Mouse (Mus musculus): ENCODE data around the gene Susd3.

The Susd3 gene

GRCm38 (mm10) chr13:49187288-49188218 lies 61.0 kb downstream of the Susd3 start, which contains the start of gene Ninj1:
Gene Ninj1, plus strand, starts transcription at chr13:49187485.
- peak; percentile 73 for DNase-seq (ENCODE audit: low read depth, low spot score)

- DNase-seq (ENCODE audit: low read depth, low spot score): no peak
These were observed 61.7 kb downstream of the Susd3 start for GRCm38 (mm10) chr13:49186798-49187287.

- DNase-seq (ENCODE audit: low read depth, low spot score): no peak
These were observed 64.9 kb downstream of the Susd3 start for GRCm38 (mm10) chr13:49183646-49184045.

- no peak for DNase-seq (ENCODE audit: low read depth, low spot score)
These were observed 65.3 kb downstream of the Susd3 start for GRCm38 (mm10) chr13:49183161-49183560.

GRCm38 (mm10) chr13:49181411-49181984 lies 67.0 kb downstream of the Susd3 start:
- DNase-seq (ENCODE audit: low read depth, low spot score): no peak

- no peak for DNase-seq (ENCODE audit: low read depth, low spot score)
These were observed 67.8 kb downstream of the Susd3 start for GRCm38 (mm10) chr13:49180691-49181090.

Measured in skeletal muscle tissue, adult 2 months (tissue).